Mouse (Mus musculus): Measurements from ENCODE around the gene Arid2. TPM values are rescaled to one million over a fixed set of nuclear protein-coding genes. Genes with fewer than 3 reads are reported as not detected.

The Arid2 gene
- polyA plus RNA-seq, 1 experiment from 2014 or later = 25.2 TPM

DNA sequence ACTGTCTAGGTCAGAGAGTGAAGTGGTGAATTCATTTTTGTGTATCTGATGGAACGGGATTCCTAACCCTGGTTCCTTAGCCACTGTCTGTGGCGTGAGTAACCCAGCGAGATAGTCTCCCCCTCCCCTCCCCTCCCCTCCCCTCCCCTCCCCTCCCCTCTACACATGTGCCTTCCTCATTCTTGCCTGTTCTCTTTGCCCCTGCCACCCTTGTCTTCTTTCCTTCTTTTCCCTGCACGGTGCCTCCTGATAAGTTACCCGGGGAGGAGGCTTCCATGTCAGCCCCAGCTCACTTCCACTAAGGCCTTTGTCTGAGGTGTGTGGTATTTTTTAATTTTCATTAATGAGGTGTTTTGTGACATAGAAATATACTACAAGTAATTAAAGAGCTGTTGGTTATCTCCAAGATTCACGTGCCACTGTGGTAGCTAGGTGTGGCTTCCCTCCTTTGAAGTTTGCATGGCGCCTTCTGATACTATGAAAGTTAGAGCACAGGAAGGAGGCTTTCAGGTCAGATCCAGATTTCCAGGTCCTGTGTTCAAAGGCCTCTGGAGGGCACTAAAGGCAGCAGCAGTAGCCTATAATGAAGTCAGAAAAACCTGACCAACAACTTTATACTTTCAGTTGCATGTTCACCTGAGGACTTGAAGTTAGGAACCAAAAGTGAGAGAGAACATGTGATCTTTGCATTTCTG lies 57.4 kb downstream of the Arid2 start:
- ATAC-seq (ENCODE audit: low read depth) (no peak), DNase-seq (ENCODE audit: low spot score) (no peak)
- Histone ChIP-seq H3K27ac (replicated peaks; ENCODE audit: low read depth, low read length) (no peak overlapping the region), H3K27me3 (replicated peaks; ENCODE audit: control insufficient read depth, insufficient read depth, low read length) (no peaks in the 10 kb centered on the region), H3K9ac (ENCODE audit: low read depth, low read length) (no peak overlapping the region), H3K9me3 (ENCODE audit: control insufficient read depth, low read length) (no peaks in the 10 kb centered on the region), H3K4me2 (ENCODE audit: low read depth, low read length) (no peak overlapping the region), H3K4me1 (ENCODE audit: control insufficient read depth, insufficient read depth, low read length) (peaks cover 4% of the 10 kb centered on the region; the same call in 1 of the 2 replicates), H3K36me3 (ENCODE audit: control insufficient read depth, insufficient read depth, low read length) (no peaks in the 10 kb centered on the region), H3K4me3 (ENCODE audit: low read depth, low read length) (no peak overlapping the region)
- 80% methylated on average over 4 of the region's 7 CpGs for WGBS

- DNase-seq (ENCODE audit: low spot score) = no peak
- H3K27ac ChIP-seq (replicated peaks; ENCODE audit: low read depth, low read length) = no peak overlapping the region
- H3K4me1 ChIP-seq (ENCODE audit: control insufficient read depth, insufficient read depth, low read length) = peaks cover 4% of the 10 kb centered on the region; the same call in 1 of the 2 replicates
- H3K27me3 ChIP-seq (replicated peaks; ENCODE audit: control insufficient read depth, insufficient read depth, low read length) = no peaks in the 10 kb centered on the region
- 76% methylated on average over 6 of the region's 6 CpGs for WGBS
- H3K4me3 ChIP-seq (ENCODE audit: low read depth, low read length) = no peak overlapping the region
- no peaks in the 10 kb centered on the region for H3K9me3 ChIP-seq (ENCODE audit: control insufficient read depth, low read length)
- peaks cover 5% of the 10 kb centered on the region; the same call in 1 of the 2 replicates for H3K36me3 ChIP-seq (ENCODE audit: control insufficient read depth, insufficient read depth, low read length)
- H3K4me2 ChIP-seq (ENCODE audit: low read depth, low read length) = no peak overlapping the region
- no peak overlapping the region for H3K9ac ChIP-seq (ENCODE audit: low read depth, low read length)
- ATAC-seq (ENCODE audit: low read depth) = no peak
Measured at GRCm38 (mm10) chr15:96345312-96345849, 58.1 kb downstream of the Arid2 start.

DNA sequence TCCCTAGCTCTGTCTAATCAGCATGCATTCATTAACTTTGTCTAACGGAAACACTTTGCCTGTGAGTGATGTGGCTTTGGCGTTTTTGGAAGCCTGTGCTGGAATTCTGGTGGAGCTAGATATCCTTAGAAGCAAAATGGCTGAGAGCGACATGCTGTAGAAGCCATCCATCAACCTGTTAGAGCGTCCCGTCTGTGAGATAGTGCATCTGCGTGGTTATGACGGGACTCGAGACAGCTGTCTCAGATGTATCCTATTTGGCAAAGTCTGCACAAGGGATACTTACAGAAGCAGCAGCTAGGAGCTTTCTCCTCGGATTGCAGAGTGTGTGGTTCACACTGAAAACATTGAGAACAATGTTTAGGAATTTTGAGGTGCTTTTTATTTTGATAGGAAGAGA lies 64.1 kb downstream of the Arid2 start:
- Histone ChIP-seq H3K4me3 (ENCODE audit: low read depth, low read length) (no peak overlapping the region), H3K4me2 (ENCODE audit: low read depth, low read length) (no peak overlapping the region), H3K27ac (replicated peaks; ENCODE audit: low read depth, low read length) (no peak overlapping the region), H3K4me1 (ENCODE audit: control insufficient read depth, insufficient read depth, low read length) (no peaks in the 10 kb centered on the region), H3K36me3 (ENCODE audit: control insufficient read depth, insufficient read depth, low read length) (peaks cover 54% of the 10 kb centered on the region), H3K27me3 (replicated peaks; ENCODE audit: control insufficient read depth, insufficient read depth, low read length) (no peaks in the 10 kb centered on the region), H3K9me3 (ENCODE audit: control insufficient read depth, low read length) (no peaks in the 10 kb centered on the region), H3K9ac (ENCODE audit: low read depth, low read length) (no peak overlapping the region)
- DNase-seq (ENCODE audit: low spot score) (no peak), ATAC-seq (ENCODE audit: low read depth) (no peak)
- WGBS = 85% methylated on average over 9 of the region's 9 CpGs

- H3K4me2 ChIP-seq (ENCODE audit: low read depth, low read length) = no peak overlapping the region
- no peak overlapping the region for H3K9ac ChIP-seq (ENCODE audit: low read depth, low read length)
- no peak overlapping the region for H3K27ac ChIP-seq (replicated peaks; ENCODE audit: low read depth, low read length)
- no peak overlapping the region for H3K4me3 ChIP-seq (ENCODE audit: low read depth, low read length)
- DNase-seq (ENCODE audit: low spot score) (no peak), ATAC-seq (ENCODE audit: low read depth) (no peak)
- 93% methylated on average over 6 of the region's 6 CpGs for WGBS
- H3K36me3 ChIP-seq (ENCODE audit: control insufficient read depth, insufficient read depth, low read length) = peaks cover 79% of the 10 kb centered on the region
- no peaks in the 10 kb centered on the region for H3K27me3 ChIP-seq (replicated peaks; ENCODE audit: control insufficient read depth, insufficient read depth, low read length)
- H3K4me1 ChIP-seq (ENCODE audit: control insufficient read depth, insufficient read depth, low read length) = no peaks in the 10 kb centered on the region
- no peaks in the 10 kb centered on the region for H3K9me3 ChIP-seq (ENCODE audit: control insufficient read depth, low read length)
Measured at GRCm38 (mm10) chr15:96358871-96359270, 71.6 kb downstream of the Arid2 start.

DNA sequence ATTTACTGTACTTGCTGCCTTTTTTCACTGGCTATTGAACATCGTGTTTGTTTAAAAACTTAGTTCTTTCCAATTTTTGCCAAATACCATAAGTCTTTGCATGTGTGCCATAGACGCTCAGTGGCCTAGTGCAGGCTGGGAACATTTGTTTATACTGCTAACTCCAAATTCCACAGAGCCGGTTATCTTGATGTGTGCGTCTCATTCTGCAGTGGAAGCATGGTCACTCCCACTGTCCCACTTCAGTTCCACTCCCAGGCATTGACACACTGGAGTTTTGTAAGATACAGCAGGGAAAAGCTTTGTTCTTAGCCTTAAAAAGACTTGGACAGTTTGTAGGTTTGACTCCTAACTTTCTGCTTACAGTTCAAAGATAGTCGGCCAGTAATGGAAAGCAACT lies 73.3 kb downstream of the Arid2 start:
- no peak for ATAC-seq (ENCODE audit: low read depth)
- Histone ChIP-seq H3K4me3 (ENCODE audit: low read depth, low read length) (no peak overlapping the region), H3K36me3 (ENCODE audit: control insufficient read depth, insufficient read depth, low read length) (peaks cover 83% of the 10 kb centered on the region), H3K27me3 (replicated peaks; ENCODE audit: control insufficient read depth, insufficient read depth, low read length) (no peaks in the 10 kb centered on the region), H3K4me1 (ENCODE audit: control insufficient read depth, insufficient read depth, low read length) (no peaks in the 10 kb centered on the region), H3K9me3 (ENCODE audit: control insufficient read depth, low read length) (no peaks in the 10 kb centered on the region), H3K4me2 (ENCODE audit: low read depth, low read length) (no peak overlapping the region), H3K27ac (replicated peaks; ENCODE audit: low read depth, low read length) (no peak overlapping the region), H3K9ac (ENCODE audit: low read depth, low read length) (no peak overlapping the region)
- 81% methylated on average over 5 of the region's 5 CpGs for WGBS
- no peak for DNase-seq (ENCODE audit: low spot score)

DNA sequence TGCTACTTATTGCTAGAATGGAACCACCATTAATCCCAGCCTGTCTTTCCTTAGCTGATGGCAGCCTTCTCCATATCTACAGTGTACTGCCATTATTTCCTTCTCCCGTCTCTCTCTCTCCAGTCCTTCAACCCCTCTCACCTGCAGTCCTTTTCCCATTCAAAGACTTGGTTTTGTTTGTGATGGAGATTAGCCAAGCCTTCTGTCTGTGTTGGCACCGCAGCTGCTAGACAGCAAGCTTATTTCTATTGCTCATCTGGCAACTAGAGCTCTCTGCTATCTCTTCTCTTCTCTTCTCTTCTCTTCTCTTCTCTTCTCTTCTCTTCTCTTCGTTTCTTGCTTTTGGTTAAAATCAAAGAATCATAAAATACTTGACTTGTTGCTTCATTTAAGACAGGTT lies 78.0 kb downstream of the Arid2 start:
- Histone ChIP-seq H3K4me1 (ENCODE audit: control insufficient read depth, insufficient read depth, low read length) (no peaks in the 10 kb centered on the region), H3K36me3 (ENCODE audit: control insufficient read depth, insufficient read depth, low read length) (peaks cover 85% of the 10 kb centered on the region), H3K27me3 (replicated peaks; ENCODE audit: control insufficient read depth, insufficient read depth, low read length) (no peaks in the 10 kb centered on the region), H3K4me3 (ENCODE audit: low read depth, low read length) (no peak overlapping the region), H3K4me2 (ENCODE audit: low read depth, low read length) (no peak overlapping the region), H3K9me3 (ENCODE audit: control insufficient read depth, low read length) (no peaks in the 10 kb centered on the region), H3K9ac (ENCODE audit: low read depth, low read length) (no peak overlapping the region), H3K27ac (replicated peaks; ENCODE audit: low read depth, low read length) (no peak overlapping the region)
- DNase-seq (ENCODE audit: low spot score) (no peak), ATAC-seq (ENCODE audit: low read depth) (no peak)
- WGBS = 81% methylated on average over 3 of the region's 3 CpGs

DNA sequence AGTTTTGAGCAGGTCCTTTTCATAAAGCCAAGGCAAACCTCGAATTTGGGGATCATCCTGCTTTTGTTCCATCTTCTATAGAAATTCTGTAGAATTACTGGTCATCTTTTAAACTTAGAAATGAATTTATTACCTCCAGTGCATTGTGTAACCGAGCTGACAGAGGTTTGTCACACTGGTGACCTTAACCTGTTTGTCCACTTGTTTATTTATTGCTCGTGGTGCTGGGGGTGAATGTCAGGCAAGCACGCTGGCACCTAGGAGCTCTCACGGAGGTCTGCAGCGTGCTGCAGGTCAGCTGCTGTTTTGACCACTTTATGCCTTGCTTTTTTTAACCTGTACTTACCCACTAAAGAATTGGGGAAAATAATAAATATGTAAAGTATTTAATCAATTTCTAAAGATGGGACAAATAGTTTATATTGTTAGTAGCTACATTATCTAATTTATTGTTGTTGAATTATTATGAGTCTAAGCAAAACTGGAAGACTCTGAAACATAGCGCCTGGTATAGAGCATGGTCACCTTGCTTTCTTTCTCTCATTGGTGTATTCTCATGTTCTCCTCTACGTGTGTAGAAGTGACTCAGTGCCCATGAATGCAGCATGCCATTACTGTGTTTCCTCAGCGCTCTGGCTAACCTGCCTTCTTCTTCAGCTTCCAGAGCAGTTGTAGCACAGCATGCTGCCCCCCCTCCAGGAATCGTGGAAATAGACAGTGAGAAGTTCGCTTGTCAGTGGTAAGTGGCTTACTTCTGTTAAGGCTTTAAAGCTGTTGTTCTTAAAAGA lies 79.1 kb downstream of the Arid2 start:
- no peaks in the 10 kb centered on the region for H3K9me3 ChIP-seq (ENCODE audit: control insufficient read depth, low read length)
- ATAC-seq (ENCODE audit: low read depth) = no peak
- whole genome bisulfite sequencing = 91% methylated on average over 11 of the region's 11 CpGs

GRCm38 (mm10) chr15:96371311-96371710 lies 84.0 kb downstream of the Arid2 start:
- no peak overlapping the region for H3K4me2 ChIP-seq (ENCODE audit: low read depth, low read length)
- no peaks in the 10 kb centered on the region for H3K4me1 ChIP-seq (ENCODE audit: control insufficient read depth, insufficient read depth, low read length)
- H3K27me3 ChIP-seq (replicated peaks; ENCODE audit: control insufficient read depth, insufficient read depth, low read length) = no peaks in the 10 kb centered on the region
- no peak overlapping the region for H3K4me3 ChIP-seq (ENCODE audit: low read depth, low read length)
- 95% methylated on average over 18 of the region's 18 CpGs for WGBS
- ATAC-seq (ENCODE audit: low read depth) (no peak), DNase-seq (ENCODE audit: low spot score) (no peak)
- H3K36me3 ChIP-seq (ENCODE audit: control insufficient read depth, insufficient read depth, low read length) = peaks cover 73% of the 10 kb centered on the region
- no peaks in the 10 kb centered on the region for H3K9me3 ChIP-seq (ENCODE audit: control insufficient read depth, low read length)
- H3K27ac ChIP-seq (replicated peaks; ENCODE audit: low read depth, low read length) = no peak overlapping the region
- no peak overlapping the region for H3K9ac ChIP-seq (ENCODE audit: low read depth, low read length)

More for the DNA sequence above, 79.1 kb downstream of the Arid2 start:
- no peak overlapping the region for H3K27ac ChIP-seq (replicated peaks; ENCODE audit: low read depth, low read length)
- H3K4me2 ChIP-seq (ENCODE audit: low read depth, low read length) = no peak overlapping the region
- no peaks in the 10 kb centered on the region for H3K27me3 ChIP-seq (replicated peaks; ENCODE audit: control insufficient read depth, insufficient read depth, low read length)
- no peak for DNase-seq (ENCODE audit: low spot score)
- peaks cover 88% of the 10 kb centered on the region for H3K36me3 ChIP-seq (ENCODE audit: control insufficient read depth, insufficient read depth, low read length)
- no peak overlapping the region for H3K9ac ChIP-seq (ENCODE audit: low read depth, low read length)
- H3K4me3 ChIP-seq (ENCODE audit: low read depth, low read length) = no peak overlapping the region
- no peaks in the 10 kb centered on the region for H3K4me1 ChIP-seq (ENCODE audit: control insufficient read depth, insufficient read depth, low read length)
